Mouse (Mus musculus) heart, embryonic 16.5 days (tissue): ENCODE measurements around the gene Tmem107. TPM values are rescaled to one million over a fixed set of nuclear protein-coding genes. Genes with fewer than 3 reads are reported as not detected.
A peak's percentile ranks its signal among the peaks of the same experiment; 100 is the strongest.

Experiments
- ATAC-seq: fragments of 200-750 bp; cut with Nextera tagmentation; replicated peaks from 2 replicates; pipeline ENCODE4 v1.8.0; 2017; ENCODE audit warnings: moderate number of reproducible peaks; ENCODE audit not compliant: insufficient read depth, low FRiP score; ENCODE audit errors: extremely low read depth
- H3K27ac ChIP-seq: fragments of 300-500 bp; sonication (generic); 2 replicates; pipeline ENCODE4 v1.5.1; 2014; ENCODE audit warnings: mild to moderate bottlenecking, low read length, control low read depth, moderate library complexity
- H3K27me3 ChIP-seq: fragments of 300-500 bp; sonication (generic); 2 replicates; pipeline ENCODE4 v1.6.1; 2014; ENCODE audit warnings: low read length, mixed read lengths; ENCODE audit not compliant: control insufficient read depth, insufficient read depth
- H3K36me3 ChIP-seq: fragments of 300-500 bp; sonication (generic); 2 replicates; pipeline ENCODE4 v1.6.1; 2014; ENCODE audit not compliant: control insufficient read depth, insufficient read depth
- H3K4me1 ChIP-seq: fragments of 300-500 bp; sonication (generic); 2 replicates; pipeline ENCODE4 v1.6.1; 2014; ENCODE audit warnings: low read length, mixed read lengths; ENCODE audit not compliant: control insufficient read depth, insufficient read depth
- H3K4me2 ChIP-seq: fragments of 300-500 bp; sonication (generic); 2 replicates; pipeline ENCODE4 v1.6.1; 2014; ENCODE audit warnings: low read depth, mild to moderate bottlenecking, control low read depth, low read length
- H3K4me3 ChIP-seq: fragments of 300-500 bp; sonication (generic); 2 replicates; pipeline ENCODE4 v1.5.1; 2014; ENCODE audit warnings: mild to moderate bottlenecking, control low read depth, low read length
- H3K9ac ChIP-seq: fragments of 300-500 bp; sonication (generic); 2 replicates; pipeline ENCODE4 v1.6.1; 2014; ENCODE audit warnings: low read length, control low read depth
- H3K9me3 ChIP-seq: fragments of 300-500 bp; sonication (generic); replicated peaks from 2 replicates; pipeline ENCODE4 v1.6.1; 2016; ENCODE audit warnings: low read length; ENCODE audit not compliant: control insufficient read depth
- WGBS: fragments of 180-500 bp; shearing (Covaris S2); extraction: QIAGEN DNeasy Blood & Tissue Kit; methylation state at CpG from one replicate; pipeline ENCODE4 v1.1.7; 2014; 5-methylcytosine and 5-hydroxymethylcytosine counted together
- polyA plus RNA-seq: library from polyadenylated mRNA; unstranded; fragments of >200 nt; fragmentation: Nextera tagmentation; extraction: Ambion mirVana; gene quantifications from 2 replicates; pipeline ENCODE4 v1.2.1, GENCODE M21; 2015

Tmem107 gene
- polyA plus RNA-seq, 1 experiment from 2014 or later = 43.3 TPM

DNA sequence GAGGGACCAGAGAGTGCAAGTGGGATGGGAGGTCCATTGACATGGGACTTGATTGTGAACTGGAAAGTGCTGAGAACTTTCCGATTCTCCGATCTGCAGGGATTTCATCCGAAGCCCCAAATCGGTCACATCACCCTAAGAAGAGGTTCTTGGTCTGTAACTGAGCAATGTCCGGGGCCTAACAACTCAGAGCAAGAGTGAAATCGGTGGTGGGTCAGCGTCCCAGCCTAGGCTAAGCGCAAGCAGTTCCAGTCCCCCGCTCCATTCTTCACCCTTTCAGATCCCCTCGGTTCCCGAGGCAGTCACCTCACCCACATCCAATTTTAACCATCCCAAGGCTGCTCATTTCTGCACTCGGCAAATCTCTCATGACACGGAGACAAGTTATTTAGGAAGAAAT lies 513 bp upstream of the Tmem107 start:
- H3K27me3 ChIP-seq = no peaks in the 10 kb centered on the region
- peak overlapping the region; percentile 80 for H3K4me3 ChIP-seq
- H3K36me3 ChIP-seq = no peaks in the 10 kb centered on the region
- no peaks in the 10 kb centered on the region for H3K9me3 ChIP-seq
- whole genome bisulfite sequencing = 1% methylated on average over 13 of the region's 13 CpGs
- ATAC-seq = no peak
- H3K27ac ChIP-seq = peak overlapping the region; percentile 96
- H3K9ac ChIP-seq = peak overlapping the region; percentile 92
- peaks cover 42% of the 10 kb centered on the region for H3K4me1 ChIP-seq
- peak overlapping the region; percentile 63 for H3K4me2 ChIP-seq

GRCm38 (mm10) chr11:69071262-69071661 lies 656 bp downstream of the Tmem107 start:
- Histone ChIP-seq H3K4me2 (peak overlapping the region; percentile 63), H3K27ac (peak overlapping the region; percentile 96), H3K4me3 (peak overlapping the region; percentile 80), H3K9ac (peak overlapping the region; percentile 92), H3K27me3 (no peaks in the 10 kb centered on the region), H3K36me3 (no peaks in the 10 kb centered on the region), H3K4me1 (peaks cover 39% of the 10 kb centered on the region), H3K9me3 (no peaks in the 10 kb centered on the region)
- ATAC-seq = no peak
- WGBS = 28% methylated on average over 9 of the region's 9 CpGs

GRCm38 (mm10) chr11:69072234-69072633 lies 1.6 kb downstream of the Tmem107 start:
- Histone ChIP-seq H3K4me3 (no peak overlapping the region), H3K9me3 (no peaks in the 10 kb centered on the region), H3K9ac (peak overlapping the region; percentile 77), H3K27ac (peak overlapping the region; percentile 90), H3K4me1 (peaks cover 37% of the 10 kb centered on the region), H3K36me3 (no peaks in the 10 kb centered on the region), H3K27me3 (no peaks in the 10 kb centered on the region), H3K4me2 (peak overlapping the region; percentile 64)
- no peak for ATAC-seq
- WGBS = 81% methylated on average over 11 of the region's 11 CpGs

DNA sequence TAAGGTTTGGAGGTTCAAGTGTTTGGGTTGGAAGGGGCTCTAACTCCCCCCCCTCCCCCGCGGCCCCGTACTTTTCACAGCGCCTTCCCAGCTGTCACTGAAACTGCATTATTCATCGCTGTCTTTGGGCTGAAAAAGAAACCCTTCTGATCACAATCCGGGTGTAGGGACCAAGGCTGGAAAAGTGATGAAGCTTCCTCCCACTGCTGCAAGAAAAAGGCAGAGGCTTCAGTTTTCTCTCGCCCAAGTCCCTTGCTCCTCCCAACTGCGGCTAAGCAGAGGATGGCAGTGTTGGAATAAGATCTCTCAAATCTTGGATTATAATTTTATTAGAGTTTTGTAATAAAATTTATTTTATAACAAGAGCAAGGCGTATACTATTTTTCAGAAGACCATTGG lies 2.1 kb downstream of the Tmem107 start:
- Histone ChIP-seq H3K4me2 (peak overlapping the region; percentile 64), H3K4me1 (peaks cover 33% of the 10 kb centered on the region), H3K9ac (peak overlapping the region; percentile 77), H3K27ac (peak overlapping the region; percentile 90), H3K27me3 (no peaks in the 10 kb centered on the region), H3K9me3 (no peaks in the 10 kb centered on the region), H3K4me3 (peak overlapping the region; percentile 46), H3K36me3 (no peaks in the 10 kb centered on the region)
- no peak for ATAC-seq
- 15% methylated on average over 9 of the region's 9 CpGs for WGBS

- Histone ChIP-seq H3K9me3 (no peaks in the 10 kb centered on the region), H3K36me3 (no peaks in the 10 kb centered on the region), H3K4me2 (peak overlapping the region; percentile 64), H3K27ac (peak overlapping the region; percentile 90), H3K9ac (peak overlapping the region; percentile 77), H3K4me3 (peak overlapping the region; percentile 46), H3K27me3 (no peaks in the 10 kb centered on the region), H3K4me1 (peaks cover 31% of the 10 kb centered on the region)
- peak; percentile 53 for ATAC-seq
- WGBS = under 1% methylated on average over 14 of the region's 14 CpGs
Measured at GRCm38 (mm10) chr11:69073065-69073888, 2.7 kb downstream of the Tmem107 start.

DNA sequence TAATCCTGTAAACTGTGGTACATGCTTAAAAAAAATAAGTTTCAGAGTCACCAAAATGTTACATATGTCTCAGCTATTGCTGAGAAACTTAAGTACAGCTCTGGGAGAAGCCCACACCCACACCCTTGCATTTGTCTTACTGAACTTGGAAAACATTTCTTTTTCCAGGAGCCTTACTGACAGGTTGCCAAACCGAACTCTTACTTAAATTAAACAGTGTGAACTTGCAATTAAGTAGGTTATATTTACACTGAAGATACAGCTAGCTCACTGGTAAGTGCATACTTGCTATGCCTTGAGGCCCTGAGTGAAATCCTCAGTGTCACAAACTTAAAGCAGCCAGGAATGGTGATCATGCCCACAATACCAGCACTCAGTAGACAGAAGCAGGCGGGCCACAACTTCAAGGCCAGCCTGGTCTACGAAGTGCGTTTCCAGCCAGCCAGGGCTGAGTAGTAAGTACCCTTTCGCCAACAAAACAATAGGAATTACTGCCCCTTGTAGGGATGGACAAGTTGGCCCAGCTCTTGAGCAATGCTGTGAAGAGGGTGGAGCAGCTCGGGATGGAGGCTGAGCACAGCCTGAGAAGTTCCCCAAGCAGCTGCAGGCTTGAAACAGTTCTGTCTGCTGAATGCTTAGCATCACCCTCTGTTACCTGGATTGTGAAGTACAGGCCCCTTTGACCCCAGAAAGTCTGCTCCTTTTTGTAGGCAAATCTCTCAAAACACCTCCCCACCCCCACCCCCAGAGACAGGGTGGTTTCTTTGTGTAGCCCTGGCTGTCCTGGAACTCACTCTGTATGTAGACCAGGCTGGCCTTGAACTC lies 3.6 kb downstream of the Tmem107 start:
- peak overlapping the region; percentile 90 for H3K27ac ChIP-seq
- ATAC-seq = no peak
- peaks cover 31% of the 10 kb centered on the region for H3K4me1 ChIP-seq
- H3K9me3 ChIP-seq = no peaks in the 10 kb centered on the region
- 42% methylated on average over 6 of the region's 6 CpGs for WGBS
- no peaks in the 10 kb centered on the region for H3K36me3 ChIP-seq
- H3K27me3 ChIP-seq = no peaks in the 10 kb centered on the region
- peak overlapping the region; percentile 77; the same call in 1 of the 2 replicates for H3K9ac ChIP-seq
- H3K4me3 ChIP-seq = no peak overlapping the region
- H3K4me2 ChIP-seq = no peak overlapping the region

DNA sequence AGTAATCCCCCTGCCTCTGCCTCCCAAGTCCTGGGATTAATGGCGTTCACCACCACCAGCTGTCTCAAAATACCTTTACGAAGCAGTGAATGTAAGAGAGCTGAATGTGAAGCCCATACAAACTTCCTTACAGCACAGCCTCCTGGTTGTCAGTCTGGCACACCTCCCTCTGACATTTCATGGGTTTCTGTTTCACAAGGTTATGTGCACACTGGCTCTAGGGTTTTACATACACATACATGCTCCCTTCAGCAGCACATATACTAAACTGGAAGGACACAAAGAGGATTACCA lies 4.1 kb downstream of the Tmem107 start:
- H3K4me2 ChIP-seq = no peak overlapping the region
- no peak overlapping the region for H3K4me3 ChIP-seq
- WGBS = 49% methylated on average over 2 of the region's 2 CpGs
- H3K9me3 ChIP-seq = no peaks in the 10 kb centered on the region
- H3K27ac ChIP-seq = peak overlapping the region; percentile 90; the same call in 1 of the 2 replicates
- no peaks in the 10 kb centered on the region for H3K27me3 ChIP-seq
- no peak for ATAC-seq
- H3K9ac ChIP-seq = 0 out of 2 replicates have a peak overlapping the region, but pooled peaks have one; percentile 15
- no peaks in the 10 kb centered on the region for H3K36me3 ChIP-seq
- H3K4me1 ChIP-seq = peaks cover 31% of the 10 kb centered on the region

GRCm38 (mm10) chr11:69075764-69076479 lies 5.3 kb downstream of the Tmem107 start:
- ATAC-seq = no peak
- H3K27ac ChIP-seq = no peak overlapping the region
- H3K9me3 ChIP-seq = no peaks in the 10 kb centered on the region
- no peak overlapping the region for H3K9ac ChIP-seq
- H3K4me2 ChIP-seq = no peak overlapping the region
- H3K36me3 ChIP-seq = no peaks in the 10 kb centered on the region
- 56% methylated on average over 8 of the region's 9 CpGs for WGBS
- H3K27me3 ChIP-seq = no peaks in the 10 kb centered on the region
- no peak overlapping the region for H3K4me3 ChIP-seq
- H3K4me1 ChIP-seq = peaks cover 27% of the 10 kb centered on the region
